Mouse (Mus musculus): ENCODE results near the gene Clec11a.

Clec11a gene

DNA sequence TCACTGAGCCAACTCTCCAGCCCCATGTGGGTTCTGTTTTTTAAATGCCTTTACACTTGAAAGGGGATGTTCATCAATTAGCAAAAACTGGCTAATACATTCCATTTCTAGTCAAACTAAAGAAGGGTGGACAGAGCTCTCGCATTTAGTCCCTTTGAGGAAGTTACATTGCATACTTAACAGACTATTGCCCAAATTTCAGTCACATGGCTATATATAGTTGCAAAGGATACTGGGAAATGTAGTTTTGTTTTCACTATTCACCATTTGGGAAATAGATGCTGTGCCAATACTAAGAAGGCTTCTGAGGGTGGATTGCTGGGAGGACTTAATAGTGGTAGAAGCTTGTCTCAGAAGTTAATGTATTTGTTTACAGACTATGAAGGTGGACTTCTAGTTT, 25.7 kb downstream of the Clec11a start:
- in situ Hi-C loops (cut with MboI, MseI): loop anchor here (5.0 kb wide), 1 partner anchor 201 kb away; no protein-coding TSS in a partner anchor

DNA sequence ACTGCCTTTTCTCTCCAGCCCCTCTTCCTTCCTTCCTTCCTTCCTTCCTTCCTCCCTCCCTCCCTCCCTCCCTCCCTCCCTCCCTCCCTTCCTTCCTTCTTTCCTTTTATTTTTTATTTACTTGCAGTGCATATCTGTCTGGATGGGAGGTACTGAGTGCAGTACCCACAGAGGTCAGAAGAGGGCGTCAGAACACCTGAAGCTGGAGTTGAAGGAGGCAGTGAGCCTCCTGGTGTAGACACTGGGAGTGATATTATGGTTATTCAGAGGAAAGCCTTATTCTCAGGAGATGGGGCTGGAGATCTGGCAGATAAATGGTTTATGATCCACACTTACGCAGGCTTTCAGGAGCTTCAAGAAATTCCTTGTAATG, 29.5 kb downstream of the Clec11a start:
- in situ Hi-C loops (cut with MboI, MseI): no loop called here

DNA sequence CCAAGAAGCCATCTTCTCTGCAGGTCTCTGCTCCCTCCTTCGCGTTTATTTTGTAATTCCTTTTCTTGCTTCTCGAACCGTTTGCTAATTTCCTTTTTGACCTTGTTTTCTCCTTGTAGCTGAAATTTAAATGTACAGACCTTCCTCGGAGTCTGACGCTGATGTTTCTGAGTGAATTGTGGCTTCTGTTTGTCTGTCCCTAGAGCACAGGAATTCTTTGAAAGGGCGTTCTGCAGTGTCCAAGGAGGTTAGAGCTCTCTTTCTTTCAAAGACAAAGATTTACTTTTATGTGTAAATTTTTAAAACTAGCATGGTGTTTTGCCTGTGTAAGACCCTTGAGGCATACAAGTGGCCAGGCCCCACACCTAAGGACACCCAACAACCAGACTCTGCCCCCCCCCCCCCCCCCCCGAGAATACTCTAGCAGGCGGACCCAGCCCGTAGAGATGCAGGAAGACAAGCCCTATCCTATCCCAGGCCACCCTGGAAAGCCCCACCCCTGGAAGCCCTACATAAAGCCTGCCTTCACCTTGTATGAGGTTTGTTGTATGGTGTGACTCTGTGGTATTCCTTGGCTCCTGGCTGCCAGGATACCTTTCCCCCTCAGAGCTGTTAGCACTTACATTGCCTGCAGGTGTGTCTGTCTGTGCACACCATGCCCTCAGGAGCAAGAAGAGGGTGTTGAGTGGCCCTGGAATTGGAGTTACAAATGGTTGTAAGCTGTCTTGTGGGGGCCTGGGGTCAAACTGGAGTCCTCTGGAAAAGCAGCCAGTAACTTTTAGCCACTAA, 30.0 kb downstream of the Clec11a start:
- in situ Hi-C loops (cut with MboI, MseI): no loop called here

DNA sequence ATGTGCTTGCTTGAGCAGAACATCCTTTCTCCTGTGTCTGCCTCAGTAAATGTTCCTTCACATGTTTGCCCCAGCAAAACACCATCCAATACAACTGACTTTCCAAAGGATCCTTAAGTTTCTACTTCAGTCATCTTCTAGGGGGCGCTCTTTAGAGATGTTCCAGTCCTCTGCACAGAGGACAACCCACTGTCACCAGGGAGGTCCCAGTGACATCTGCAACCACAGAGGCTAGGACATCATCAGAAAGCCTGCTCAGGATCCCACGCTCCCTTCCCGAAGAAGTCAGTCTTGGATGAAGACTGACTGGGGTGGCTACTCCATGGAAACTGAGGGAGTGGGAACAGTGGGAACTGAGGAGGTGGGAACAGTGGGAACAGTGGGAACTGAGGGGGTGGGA, 31.2 kb downstream of the Clec11a start:
- in situ Hi-C loops (cut with MboI, MseI): no loop called here

DNA sequence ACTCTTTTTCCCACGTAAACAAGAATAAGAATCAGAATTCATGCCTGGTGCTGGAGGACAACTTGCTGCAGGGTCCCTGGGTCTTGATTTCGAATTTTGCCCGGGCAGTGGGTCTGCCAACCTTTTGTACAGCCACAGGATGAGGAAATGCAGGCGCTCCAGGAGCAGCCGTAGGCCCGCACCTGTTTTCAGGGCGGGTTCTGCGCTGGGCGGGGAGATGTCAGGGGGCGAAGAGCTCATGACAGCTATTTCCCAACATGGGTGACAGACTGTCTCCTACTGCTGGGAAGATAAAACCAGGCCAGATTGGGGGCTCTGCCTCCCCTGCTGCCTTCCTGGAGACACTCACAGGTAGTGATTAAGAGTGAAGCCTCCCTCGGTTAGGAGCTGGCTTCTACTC, 32.6 kb downstream of the Clec11a start:
- in situ Hi-C loops (cut with MboI, MseI): no loop called here

DNA sequence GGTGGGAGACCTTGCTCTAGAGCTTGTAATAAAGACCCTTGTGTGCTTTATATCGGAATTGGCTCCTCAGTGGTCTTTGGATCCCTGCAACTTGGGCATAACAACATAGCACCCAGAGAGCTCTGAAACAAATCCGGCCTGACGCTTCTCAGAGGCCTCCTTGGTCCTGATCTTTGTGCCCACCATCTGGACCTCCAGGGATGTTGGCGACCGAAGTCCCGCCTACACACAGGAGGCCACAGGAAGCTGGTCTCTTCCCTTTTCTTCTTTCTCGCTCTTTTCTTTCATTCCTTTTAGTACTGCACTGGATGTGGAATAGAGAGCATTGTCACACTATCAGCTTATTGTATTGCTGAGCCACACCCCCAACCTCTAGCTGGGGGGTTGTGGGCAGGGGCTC, 33.3 kb downstream of the Clec11a start:
- in situ Hi-C loops (cut with MboI, MseI): no loop called here

DNA sequence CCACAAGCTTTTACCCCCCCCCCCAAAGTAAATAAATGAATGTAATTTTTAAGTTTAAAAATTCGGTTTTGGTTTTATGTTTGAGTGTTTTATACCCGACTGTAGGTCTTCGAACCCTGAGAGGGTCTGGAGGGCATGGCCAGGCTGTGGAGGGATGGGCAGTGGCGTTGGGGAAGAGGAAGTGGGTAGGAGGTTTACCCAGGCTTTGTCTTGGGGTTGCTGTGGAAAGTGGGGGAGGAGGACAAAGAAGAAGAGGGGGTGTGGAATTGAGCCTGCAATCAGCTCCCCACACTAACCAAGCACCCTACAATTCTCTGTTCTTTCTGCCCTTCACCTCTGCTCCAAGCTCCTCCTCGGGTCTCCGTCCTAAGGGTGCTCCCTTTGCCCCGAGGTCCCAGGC, 34.2 kb downstream of the Clec11a start:
- in situ Hi-C loops (cut with MboI, MseI): no loop called here

DNA sequence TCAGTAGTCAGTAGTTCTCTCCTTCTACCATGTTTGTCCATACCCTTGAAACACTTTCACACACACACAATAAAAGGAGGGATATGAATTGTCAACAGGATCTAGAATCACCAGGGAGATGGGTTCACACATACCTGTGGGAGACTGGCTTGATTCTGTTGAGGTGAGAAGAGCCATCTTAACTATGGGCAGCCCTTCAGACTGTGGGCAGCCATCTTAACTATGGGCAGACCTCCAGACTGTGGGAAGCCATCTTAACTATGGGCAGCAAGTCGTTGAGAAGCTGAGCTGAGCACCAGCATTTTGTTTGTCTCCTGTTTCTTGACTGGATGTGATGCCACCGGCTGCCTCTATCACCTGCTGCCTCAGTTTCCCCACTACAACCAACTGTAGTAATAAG, 35.4 kb downstream of the Clec11a start:
- in situ Hi-C loops (cut with MboI, MseI): no loop called here

DNA sequence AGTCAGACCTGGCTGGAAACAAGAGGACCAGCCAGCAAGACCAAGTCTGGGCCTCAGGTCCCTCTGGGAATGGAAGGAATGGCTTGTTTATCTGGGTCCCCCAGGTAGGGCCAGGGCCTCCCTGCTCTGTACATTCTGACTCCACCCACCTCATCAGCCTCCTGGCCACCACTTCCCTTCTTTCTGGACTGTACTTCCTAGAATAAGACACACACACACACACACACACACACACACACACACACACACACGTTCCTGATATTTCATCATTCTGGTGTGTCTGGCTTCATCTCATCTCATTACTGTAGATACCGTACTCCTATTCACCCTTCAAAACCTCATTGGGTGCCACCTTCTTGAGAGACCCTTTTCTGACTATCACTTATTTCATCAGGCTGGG, 37.3 kb downstream of the Clec11a start:
- in situ Hi-C loops (cut with MboI, MseI): loop anchor here (5.0 kb wide), 1 partner anchor 83 kb away; no protein-coding TSS in a partner anchor

DNA sequence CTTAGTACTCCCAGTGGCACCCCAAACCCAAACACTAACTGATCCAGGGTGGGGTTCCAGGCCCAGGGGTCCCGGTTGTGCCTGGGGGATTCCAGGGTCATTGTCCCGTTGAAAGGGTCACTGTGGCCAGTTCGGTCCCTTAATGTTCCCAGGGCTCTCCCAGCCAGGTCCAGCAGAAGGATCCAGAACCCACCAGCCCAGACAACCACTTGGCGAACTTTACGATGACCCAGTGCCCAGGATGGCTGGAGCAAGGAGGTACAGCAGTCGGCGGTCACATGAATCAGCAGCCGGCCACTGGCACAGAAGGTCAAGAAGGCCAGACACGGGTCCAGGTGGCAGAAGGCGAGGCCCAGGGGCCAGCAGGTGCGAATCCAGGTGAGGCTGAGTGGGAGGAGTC, 38.6 kb downstream of the Clec11a start:
- in situ Hi-C loops (cut with MboI, MseI): loop anchor here (5.0 kb wide), 1 partner anchor 84 kb away; no protein-coding TSS in a partner anchor

DNA sequence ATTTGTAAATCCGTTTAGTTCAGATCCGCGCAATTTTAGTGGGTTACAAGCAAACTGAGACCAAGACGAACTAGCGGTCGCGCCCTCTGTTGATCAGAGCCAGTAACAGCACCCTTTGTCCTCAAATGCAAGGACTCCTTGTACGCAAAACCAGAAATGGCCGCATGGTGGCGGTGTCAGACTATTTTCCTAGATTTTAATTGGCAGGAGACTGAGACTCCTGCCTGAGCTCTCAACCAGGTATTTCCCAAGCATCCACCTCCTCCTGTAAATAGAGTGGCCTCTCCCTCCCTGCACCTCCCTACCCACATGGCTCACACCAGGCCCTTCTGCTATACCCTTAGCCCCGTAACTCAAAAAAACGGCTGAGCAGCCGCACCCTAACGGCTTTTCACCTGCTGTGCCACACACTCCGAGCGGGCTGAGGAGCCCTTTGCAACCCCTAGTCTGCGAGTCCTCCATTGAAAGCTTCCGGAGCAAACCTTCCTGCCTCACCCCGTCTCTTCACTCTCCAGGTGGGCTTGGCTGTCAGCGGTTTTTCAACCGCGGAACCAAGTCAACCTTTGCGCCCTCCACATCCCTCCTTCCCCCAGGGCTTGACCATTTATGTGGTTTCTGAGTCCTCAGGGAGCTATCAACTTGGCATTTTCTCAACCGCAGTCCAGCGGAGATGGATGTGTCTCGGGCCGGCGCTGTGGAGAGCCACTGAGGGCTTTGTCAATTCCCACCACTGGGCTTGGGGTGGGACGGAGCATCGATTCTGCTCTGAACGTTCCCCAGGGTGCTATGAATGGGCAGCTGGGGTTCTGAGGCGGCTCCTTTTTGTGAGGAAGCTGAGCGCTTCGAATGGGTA, 43.7 kb downstream of the Clec11a start:
- in situ Hi-C loops (cut with MboI, MseI): loop anchor here (5.0 kb wide), 1 partner anchor 39 kb away; no protein-coding TSS in a partner anchor

DNA sequence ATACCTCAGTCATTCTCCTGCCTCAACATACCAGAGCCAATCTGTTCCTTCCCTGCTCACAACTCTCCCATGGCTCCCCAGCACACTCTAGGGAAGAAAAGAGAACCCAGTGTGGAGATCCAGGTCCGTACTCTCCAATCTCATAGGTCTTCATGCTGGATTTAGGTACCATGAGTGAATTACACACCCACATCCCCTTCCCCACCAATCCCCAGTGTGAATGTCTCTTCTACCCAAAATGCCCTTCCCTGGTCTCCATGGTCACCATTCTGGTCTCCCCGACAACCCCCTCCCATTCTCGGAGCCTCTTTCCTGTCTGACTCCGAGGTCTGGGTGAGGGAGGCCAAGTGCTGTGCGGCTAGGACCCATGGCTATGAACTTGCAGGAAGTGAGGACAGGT, 45.6 kb downstream of the Clec11a start, which contains the start of gene Gm15517:
Gene Gm15517 (plus strand): TSS at position 301 of the 400 bp plus-strand sequence.
- in situ Hi-C loops (cut with MboI, MseI): loop anchor here (5.0 kb wide), 1 partner anchor 41 kb away; no protein-coding TSS in a partner anchor

DNA sequence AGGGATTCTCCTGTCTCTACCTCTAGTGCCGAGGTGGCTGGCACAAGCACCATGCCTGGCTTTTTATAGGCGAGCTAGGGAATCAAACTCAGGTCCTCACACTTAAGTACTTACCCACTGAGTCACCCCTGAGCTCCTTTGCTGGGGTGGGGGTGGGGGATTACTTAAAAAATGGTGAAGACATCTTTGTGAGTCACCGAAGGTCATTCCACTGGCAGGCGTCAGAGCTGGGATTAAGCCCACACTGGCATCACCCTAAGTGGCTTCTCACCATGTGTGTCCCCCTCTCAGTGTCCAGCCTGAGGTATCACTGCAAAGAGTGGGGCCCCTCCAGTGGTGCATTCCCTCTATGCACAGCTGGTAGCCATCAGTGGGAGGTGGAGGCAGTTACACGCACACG, 46.3 kb downstream of the Clec11a start:
- in situ Hi-C loops (cut with MboI, MseI): loop anchor here (5.0 kb wide), 1 partner anchor 42 kb away; no protein-coding TSS in a partner anchor

DNA sequence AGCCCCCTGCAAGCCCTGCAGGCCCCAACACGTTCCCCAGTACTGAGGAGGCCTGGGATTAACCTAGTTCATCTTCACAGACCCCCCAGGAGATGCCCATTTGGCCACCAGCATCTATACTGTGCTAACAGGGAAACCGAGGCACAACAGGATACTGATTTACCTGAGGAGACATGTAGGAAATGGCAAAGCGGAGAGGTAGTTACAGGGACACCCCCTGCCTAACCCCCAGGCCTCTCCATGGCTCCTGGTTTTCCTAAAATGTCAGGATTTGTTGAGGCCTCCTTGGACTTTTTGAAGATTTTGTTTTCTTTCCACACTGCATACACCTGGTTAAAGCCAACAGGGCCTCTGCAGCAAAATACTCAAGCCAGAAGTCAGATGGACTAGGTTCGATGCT, 49.4 kb downstream of the Clec11a start, which contains the start of gene Acp4:
Gene Acp4 (minus strand): TSS at position 101 of the 400 bp plus-strand sequence.
- in situ Hi-C loops (cut with MboI, MseI): no loop called here

DNA sequence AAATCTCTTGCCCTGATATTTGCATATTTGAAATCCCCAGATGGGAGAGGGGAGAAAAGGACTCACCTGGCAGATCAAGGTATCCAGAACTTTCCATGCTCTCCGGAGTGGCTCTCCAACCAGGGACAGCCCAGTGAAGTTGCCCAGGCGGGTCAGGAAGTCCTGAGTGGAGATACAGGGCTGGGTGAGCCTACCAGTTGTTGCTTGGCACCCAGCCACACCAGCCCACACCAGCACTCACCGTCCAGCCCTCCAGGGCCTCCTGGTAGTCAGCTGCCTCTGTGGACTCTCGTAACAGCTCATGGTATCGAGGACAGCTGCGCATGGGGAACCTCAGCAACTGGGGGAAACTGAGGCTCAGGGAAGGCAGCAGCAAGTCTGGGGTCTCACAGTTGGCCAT, 51.8 kb downstream of the Clec11a start:
- in situ Hi-C loops (cut with MboI, MseI): no loop called here

DNA sequence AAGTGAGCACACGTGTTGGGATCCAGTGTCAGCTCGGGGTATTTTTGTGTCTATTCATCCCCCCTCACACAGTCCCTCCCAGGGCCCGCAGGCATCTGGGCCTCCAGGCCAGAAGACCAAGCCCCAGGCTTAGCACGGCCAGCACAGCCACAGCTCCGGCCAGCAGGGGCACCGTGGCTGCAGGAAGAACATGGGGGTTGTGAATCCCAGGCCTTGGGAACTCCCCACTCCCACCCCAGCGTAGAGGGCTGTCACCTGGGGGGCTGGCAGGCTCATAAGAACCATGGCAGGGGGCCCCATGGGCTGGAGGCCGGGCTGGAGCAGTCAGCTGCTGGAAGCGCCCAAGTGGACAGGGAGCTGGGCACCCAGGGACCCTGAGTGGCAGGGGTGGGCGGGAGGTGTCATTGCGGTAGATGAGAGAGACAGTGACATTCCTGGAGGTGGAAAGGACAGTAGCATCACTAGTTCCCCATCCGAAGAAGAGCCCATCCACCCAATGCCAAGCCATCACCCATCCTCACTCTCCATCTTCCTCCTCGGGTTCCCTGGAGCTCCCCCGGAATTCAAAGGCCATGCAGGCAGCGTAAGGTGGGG, 53.6 kb downstream of the Clec11a start:
- in situ Hi-C loops (cut with MboI, MseI): no loop called here

All from T-helper 1 cell (primary cell).